Mouse (Mus musculus) megakaryocyte, embryonic 14.5 days (primary cell): ENCODE data around the gene Kcnip1.

Experiments used
- FLI1 ChIP-seq: IDR thresholded peaks from 2 replicates; pipeline ENCODE4 v1.6.1; 2012; ENCODE audit warnings: low read length, inconsistent platforms, mixed read lengths
- GATA1 ChIP-seq: IDR thresholded peaks from 3 replicates; pipeline ENCODE4 v1.6.1; 2012; ENCODE audit warnings: mixed read lengths, low read length, inconsistent platforms, borderline replicate concordance

DNA sequence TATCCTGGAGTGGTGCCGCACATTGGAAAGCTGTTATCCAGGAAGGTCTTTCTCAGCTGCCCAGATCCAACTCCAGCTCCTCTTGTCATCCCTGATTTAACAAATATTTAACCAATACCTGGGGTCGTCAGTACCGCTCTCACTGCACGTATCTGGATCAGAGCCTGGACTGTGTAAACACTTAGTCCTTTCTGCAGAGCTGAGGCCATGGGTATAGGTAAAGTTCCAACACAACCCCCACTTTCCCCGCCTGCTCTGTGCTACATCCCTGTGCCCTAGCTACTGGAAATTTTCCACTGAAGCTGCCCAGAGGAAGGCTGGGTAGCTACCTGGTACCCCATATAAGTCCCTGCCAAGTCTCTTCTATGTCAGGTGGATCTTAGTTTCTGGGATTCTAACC lies 3.0 kb downstream of the Kcnip1 start:
- TF ChIP-seq GATA1 (no peak), FLI1 (no peak)
